Mouse (Mus musculus) splenic B cell, adult 2 months (primary cell): ENCODE data around the gene Cd82.

Source experiments
- DNase-seq: peaks from one replicate; pipeline ENCODE4 v3.0.0-alpha.2; 2011; ENCODE audit warnings: low read depth, low spot score
- H3K27me3 ChIP-seq: 2 replicates; pipeline ENCODE4 v1.6.1; 2012; ENCODE audit warnings: mild to moderate bottlenecking, low read length, moderate library complexity, mixed read lengths; ENCODE audit not compliant: control insufficient read depth, poor library complexity, insufficient read depth, severe bottlenecking
- H3K36me3 ChIP-seq: 2 replicates; pipeline ENCODE4 v1.6.1; 2012; ENCODE audit warnings: mild to moderate bottlenecking, low read length, moderate library complexity, mixed read lengths; ENCODE audit not compliant: control insufficient read depth, poor library complexity, insufficient read depth, severe bottlenecking

Cd82 gene

DNA sequence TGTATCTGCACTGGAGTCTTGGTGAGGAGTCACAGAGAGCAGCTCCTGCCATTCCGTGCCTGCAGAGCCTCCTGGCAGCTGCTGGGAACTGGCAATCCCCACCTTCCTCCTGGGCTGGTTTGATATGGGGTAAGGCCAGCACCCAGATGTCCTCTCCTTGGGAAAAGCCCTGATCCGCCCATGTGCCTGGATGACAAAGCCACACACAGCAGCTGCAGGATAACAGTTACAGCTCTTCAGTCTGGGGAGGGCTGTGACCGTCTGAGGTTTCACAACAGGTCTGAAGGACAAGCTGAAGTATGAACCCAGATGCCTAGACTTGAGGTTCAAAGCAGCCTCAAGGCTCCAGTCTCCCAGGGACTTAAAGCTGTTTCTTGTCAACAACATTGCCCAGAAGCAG lies 6.8 kb downstream of the Cd82 start:
- DNase-seq: no peak
- Histone ChIP-seq H3K27me3 (no peaks in the 10 kb centered on the region), H3K36me3 (no peaks in the 10 kb centered on the region; the same call in none of the 2 replicates)

DNA sequence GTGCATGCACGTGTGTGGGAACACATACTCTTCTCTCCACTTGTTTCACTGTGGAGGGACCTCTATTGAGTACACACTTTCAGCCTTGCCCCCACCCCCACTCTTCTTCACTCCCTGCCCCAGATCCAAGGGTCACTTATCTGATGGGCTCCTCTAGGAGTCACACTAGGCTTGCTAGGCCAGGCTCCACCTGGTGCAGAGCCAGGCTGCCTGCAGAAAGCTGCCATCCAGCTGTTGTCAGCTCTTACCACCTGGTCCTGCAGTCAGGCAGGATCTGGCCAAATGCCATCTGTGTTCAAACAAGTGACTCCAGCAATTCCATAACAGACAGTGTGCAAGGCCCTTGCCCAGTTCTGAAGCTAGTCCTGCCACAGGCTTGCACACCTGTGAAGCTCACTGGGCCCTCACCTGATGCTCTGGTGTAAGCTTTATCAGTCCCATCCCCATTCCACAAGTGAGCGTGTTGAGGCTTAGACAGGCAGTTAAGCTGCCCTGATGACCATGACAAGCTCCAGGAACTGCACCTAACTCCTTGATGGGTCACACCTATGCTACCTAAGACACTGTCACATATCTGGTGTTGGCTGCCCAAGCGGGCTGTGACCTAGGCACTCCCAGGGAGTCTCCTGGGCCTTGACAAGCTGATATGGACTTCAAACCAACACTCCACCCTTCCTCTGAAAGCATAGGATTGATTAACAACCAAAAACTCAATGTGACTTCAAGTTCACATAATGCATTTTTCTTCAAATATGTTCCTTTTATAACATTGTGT lies 7.9 kb downstream of the Cd82 start:
- H3K36me3 ChIP-seq: no peaks in the 10 kb centered on the region; the same call in none of the 2 replicates
- DNase-seq: no peak
- H3K27me3 ChIP-seq: no peaks in the 10 kb centered on the region

DNA sequence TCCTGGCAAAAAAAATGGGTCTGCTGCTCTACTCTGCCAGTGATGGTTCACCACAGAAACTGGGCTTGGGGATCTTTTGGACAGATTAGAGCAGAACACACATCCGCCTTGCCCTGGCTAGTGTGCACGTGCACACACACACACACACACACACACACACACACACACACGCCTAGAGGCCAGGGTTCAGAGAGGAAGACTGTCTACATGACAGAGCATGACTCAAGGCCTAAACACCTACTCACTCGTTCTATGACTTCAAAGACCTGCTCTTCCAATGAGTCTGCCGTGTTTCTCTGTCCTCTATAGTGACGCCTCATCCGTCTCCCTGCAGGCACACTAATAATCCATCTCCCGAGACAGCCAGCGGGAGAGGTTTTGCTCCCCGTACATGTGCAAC lies 8.6 kb downstream of the Cd82 start:
- no peaks in the 10 kb centered on the region; the same call in none of the 2 replicates for H3K36me3 ChIP-seq
- no peak for DNase-seq
- H3K27me3 ChIP-seq: no peaks in the 10 kb centered on the region

DNA sequence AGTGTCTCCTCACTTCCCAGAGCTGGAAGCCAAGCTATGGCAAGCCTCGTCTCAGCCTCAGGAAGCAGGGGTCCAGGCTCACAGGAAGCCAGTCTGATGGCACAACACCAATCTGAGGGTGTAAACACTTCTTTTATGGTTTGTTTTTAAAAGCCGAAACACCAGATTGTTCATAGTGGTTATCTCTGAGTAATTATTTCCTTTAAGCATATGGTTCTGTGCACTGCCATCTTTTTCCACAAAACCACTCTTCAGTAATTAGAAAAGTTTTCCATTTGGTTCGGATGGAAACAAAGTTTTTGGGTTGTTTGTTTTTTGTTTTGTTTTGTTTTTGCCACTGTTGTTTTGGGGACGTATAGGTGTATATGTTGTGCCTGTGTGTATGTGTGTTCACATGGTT lies 9.9 kb downstream of the Cd82 start:
- DNase-seq: no peak
- H3K27me3 ChIP-seq: no peaks in the 10 kb centered on the region
- H3K36me3 ChIP-seq: no peaks in the 10 kb centered on the region; the same call in none of the 2 replicates

DNA sequence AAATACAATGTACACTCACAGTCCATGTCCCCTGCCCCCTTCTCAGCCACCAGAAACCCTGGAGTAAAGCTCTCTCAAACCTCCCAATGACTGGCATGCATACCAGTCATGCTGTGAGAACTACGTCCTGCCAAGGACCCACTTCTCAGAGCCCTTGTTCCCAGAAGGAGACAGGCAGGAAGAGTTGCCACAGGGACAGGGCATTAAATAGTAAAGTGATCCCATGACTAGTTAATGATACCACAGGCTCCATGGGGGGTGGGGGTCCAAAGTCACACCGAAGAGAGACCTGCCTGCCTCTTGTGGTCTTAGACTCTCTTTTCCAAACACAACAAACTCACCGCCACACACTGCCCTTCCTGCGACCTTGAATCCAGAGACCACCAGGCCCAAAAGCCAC lies 10.4 kb downstream of the Cd82 start:
- H3K36me3 ChIP-seq: no peaks in the 10 kb centered on the region; the same call in none of the 2 replicates
- DNase-seq: no peak
- no peaks in the 10 kb centered on the region for H3K27me3 ChIP-seq

DNA sequence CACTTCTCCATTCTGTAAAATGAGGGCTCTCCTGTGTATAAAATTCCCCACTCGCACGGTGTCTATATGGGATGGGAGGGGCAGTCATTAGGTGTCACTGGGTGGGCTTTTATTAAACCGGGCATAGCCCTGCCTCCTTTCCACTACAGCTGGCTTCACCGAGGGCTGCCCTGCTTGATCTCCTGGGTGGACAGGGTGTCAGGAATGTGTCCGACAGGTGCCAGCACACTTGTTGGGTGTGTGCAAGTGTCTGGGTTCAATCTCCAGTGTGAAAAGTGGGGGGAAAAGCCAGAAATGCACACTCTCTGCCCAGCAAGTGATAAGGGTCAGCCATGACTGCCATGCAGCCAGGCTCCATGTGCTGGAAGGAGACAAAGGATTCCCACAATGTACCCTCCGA lies 10.9 kb downstream of the Cd82 start:
- no peak for DNase-seq

DNA sequence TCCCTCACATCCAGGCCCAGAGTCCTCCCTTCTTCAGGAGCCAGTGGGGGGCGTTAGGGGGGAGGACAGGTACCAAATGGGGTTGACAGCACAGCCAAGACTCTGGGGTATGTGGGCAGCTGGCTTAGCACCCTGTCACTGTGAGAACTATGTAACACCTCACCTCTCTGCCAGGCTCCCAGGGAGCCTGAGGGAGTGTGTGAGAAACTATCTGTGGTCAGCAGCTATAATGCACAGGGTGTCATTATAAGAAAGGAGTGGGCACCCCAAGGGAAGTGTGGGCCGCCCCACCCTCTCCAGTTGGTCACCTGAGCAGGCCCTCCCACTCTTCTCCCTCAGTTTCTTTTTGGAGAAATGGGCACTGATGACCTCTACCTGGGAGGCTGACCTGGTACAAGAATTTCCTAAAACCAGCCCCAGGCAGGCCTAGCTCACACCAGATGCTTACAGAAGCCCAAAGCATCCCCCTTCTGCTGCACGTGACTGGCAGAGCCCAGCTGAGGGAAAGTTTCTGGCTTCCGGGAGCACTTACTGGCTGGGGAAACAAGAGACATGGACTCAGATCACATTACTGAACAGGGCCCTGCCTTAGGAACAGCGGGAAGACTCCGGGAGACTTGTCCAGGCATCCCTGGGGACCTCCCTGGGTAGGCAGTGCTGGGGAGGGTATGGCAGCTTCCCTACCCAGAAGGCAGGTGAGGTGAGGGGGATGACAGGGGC lies 11.6 kb downstream of the Cd82 start:
- no peaks in the 10 kb centered on the region for H3K27me3 ChIP-seq
- no peaks in the 10 kb centered on the region; the same call in none of the 2 replicates for H3K36me3 ChIP-seq
- DNase-seq: no peak

More for the DNA sequence above, 10.9 kb downstream of the Cd82 start:
- Histone ChIP-seq H3K36me3 (no peaks in the 10 kb centered on the region; the same call in none of the 2 replicates), H3K27me3 (no peaks in the 10 kb centered on the region)

DNA sequence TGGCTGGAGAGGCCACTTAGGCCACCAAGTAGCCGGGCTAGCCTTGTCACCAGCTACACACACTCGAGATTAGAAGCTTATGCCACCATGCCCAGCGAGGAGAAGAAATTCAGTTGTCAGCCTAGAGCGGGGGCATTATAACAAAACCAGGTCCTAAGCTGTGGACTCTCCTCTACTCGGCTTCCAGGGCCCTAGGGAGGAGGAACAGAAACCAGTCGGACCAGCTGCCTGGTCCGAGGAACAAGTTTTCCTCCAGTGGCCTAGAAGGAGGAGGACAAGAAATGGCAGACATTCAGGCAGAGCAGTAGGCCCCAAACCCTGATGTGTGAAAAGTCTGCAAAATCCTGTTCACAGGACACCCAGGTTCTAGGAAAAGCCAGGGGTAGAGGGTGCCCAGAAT lies 12.2 kb downstream of the Cd82 start:
- H3K36me3 ChIP-seq: no peaks in the 10 kb centered on the region; the same call in 1 of the 2 replicates
- DNase-seq: no peak
- no peaks in the 10 kb centered on the region for H3K27me3 ChIP-seq

DNA sequence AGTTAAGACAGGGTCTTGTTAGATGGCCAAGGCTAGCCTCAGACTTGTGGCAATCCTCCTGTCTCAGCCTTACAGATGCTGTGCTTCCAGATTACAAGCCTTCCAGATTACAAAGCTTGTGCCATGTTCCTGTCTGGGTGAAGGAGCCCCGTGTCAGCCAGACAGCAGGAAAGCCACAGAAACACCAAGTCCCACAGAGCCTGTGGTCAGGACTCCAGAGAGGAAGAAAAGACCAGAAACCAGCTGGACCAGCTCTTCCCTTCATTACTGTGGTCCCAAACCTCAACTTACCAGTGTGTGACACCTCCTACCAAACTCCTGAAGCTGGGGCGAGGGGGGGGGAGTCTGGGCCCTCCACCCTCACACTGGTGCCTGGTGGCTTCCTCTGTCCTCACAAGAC lies 13.3 kb downstream of the Cd82 start:
- DNase-seq: no peak
- Histone ChIP-seq H3K36me3 (no peaks in the 10 kb centered on the region; the same call in 1 of the 2 replicates), H3K27me3 (no peaks in the 10 kb centered on the region)

DNA sequence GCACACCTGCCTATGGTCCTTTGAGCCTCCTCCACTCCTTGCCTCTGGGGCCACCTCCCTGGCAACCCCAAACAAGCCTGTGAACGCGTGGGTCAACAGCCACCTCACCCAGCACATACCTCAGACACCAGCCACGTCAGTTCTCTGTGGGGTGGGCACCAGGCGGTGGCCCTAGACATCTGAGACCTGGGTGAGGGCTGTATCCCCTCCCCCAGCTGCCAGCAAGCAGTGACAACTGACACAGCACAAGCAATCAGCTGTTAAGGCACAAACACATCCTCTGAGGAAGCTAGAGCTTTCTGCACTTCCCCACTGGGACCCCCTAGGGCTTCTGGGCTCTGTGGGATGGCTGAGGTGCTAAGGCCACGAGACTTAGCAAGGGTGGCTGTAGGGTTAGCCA lies 14.2 kb downstream of the Cd82 start:
- Histone ChIP-seq H3K27me3 (no peaks in the 10 kb centered on the region), H3K36me3 (no peaks in the 10 kb centered on the region; the same call in 1 of the 2 replicates)
- DNase-seq: no peak

DNA sequence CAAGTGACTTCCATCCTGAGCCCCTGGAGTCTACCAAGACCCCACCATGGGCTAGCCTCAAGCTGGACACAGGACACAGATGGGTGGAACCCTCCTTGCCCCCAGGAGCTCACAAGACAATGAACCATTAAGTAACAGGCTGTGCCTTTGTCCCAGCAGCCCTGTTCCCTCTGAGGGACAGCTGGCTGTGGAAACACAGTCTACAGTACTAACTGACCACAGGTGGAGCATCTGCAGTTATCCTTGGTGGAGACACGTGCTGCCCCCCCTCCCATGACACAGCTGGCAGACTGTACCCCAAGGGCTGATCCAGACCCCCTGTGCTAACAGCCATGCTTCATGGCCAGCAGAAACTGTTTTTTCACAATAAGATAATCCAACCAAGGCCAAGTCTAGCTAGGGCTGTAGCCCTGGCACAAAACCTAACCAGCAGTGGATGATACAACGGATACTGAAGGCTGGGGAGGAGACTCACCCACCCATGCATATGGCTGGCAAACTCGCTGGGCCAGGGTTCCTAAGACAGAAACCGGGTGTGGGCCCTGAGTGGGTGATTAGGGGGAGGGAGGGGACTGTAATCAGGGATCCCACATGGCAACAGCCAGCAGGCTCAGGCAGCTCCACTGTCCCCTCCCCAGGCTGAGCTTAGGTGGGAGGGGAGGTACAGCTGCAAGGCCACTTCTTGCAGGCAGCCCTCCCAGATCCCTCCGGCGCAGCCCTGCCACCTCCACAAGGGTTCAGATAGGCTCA lies 15.3 kb downstream of the Cd82 start:
- no peak for DNase-seq
- Histone ChIP-seq H3K36me3 (peaks cover 3% of the 10 kb centered on the region), H3K27me3 (no peaks in the 10 kb centered on the region)

DNA sequence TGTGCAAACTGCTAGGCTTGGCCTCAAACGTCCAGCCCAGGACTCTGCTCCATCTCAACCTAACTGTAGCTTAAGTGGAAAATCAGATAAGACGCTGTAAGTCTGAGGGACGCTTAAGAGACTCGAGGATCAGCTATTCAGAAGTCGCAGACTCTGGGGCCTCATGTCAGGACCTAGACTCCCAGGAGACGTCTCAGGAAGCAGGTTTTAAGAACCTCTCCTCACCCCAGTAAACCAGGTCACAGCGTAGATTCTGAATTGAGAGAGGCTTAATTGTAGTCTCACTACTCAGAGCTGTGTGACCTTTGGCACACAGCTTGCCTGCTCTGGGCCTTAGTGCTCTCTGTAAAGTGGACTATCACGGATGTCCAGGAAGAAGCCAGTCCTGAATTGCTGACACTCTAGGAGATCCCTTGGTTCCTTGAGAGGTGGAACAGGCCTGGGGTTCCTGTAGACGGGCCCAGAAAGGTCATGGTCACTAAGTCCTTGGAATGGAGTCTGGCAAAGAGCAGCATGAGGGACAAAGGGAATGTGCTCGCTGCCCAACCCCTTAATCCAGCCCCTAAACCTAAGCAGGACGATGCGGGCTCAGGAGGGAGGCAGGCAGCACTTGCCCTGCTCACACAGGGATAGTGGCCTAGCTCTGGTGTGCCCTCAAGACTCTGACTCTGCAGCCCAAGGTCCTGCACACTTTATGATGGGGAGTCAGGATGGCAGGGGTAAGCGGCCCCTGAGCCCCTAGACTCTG lies 16.2 kb downstream of the Cd82 start:
- H3K36me3 ChIP-seq: peaks cover 3% of the 10 kb centered on the region
- no peaks in the 10 kb centered on the region for H3K27me3 ChIP-seq
- DNase-seq: peak; percentile 36

DNA sequence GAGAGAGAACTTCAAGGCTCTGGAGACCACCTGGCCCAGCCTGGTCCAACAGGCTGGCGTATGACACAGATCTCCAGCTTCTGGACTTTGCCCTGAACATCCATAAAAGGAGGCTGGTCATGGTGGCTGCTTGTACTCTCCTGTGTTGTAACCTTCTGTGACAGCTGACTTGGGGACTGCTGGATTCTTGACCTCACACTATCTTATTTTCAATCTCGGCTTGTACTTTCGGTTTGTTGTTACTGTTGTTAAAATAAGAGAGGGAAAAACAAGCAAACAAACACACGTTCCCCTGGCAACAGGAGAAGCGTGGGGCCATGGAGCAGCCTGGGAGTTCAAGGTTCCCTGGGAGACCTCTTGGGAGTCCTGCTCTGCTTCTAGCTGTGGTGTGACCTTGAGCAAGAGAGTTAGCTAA lies 17.7 kb downstream of the Cd82 start:
- DNase-seq: no peak
- H3K36me3 ChIP-seq: peaks cover 3% of the 10 kb centered on the region
- H3K27me3 ChIP-seq: no peaks in the 10 kb centered on the region

DNA sequence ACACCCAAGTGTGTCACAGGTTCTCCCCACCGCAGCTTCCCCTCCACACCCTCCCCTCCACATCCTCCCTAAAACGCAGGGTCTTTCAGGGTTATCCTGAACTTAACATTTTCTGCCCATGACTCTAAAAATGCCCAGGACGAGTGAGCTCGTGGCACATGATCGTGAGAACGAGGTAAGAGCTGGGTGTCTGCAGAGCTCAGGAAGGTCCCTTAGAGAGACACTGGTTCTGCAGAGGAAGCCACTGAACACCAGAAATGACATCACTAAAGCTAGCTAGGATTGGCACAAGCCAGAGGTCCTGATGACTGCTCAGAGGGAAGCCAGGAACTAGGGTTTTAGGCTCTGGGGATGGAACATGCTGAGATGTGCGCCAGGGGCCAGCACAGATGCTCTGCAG lies 18.7 kb downstream of the Cd82 start:
- Histone ChIP-seq H3K27me3 (no peaks in the 10 kb centered on the region), H3K36me3 (peaks cover 3% of the 10 kb centered on the region)
- no peak for DNase-seq
